Mouse (Mus musculus): ENCODE results near the gene Srsf3.
"Not testable (repeated sequence)": the region's sequence is repeated elsewhere in the genome, so short reads cannot be mapped to it uniquely, and the experiment has no call there.

Gene Srsf3

DNA sequence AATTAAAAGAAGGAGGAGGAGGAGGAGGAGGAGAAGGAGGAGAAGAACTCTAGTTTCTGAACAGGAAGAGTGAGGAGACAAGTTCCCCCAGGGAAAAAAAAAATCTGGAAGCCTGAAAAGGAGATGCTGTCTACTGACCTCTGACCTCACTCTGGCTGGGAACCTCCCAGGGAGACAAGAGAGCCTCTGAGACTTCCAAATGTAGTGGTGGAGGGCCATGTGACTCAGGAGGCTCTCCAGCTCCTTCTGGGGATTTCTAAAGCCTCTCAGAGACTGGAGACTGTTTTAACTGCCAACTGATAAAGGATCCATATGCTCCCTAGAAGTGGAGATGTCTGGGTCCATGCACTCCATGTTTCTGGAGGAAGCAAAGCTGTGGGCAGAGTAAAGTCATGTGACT lies 18.2 kb upstream of the Srsf3 start:
- in situ Hi-C loops (cut with MboI; ENCODE audit: low pct_unique_long_range_greater_than_20kb in 1 of 2, low sequenced_read_pairs in 2 of 2, unreplicated experiment in 1 of 2), result no loop called here

DNA sequence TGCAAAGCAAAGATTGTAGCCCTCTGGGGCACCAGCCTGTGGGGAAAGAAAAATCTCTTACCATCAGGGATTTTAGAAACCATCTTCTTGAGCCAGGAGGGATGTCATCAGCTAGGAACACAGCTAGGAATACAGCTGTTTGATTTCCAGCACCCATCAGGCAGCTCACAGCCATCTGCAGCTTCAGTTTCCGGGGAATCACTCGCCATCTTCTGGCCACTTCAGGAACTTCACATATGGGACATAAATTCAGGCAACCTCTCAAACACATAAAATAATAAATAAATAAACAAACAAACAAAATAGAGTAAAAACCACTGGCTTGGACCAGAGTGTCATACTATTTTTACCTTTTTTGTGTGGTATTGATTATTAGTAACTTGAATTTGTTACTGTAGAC lies 16.8 kb upstream of the Srsf3 start:
- in situ Hi-C loops (cut with MboI; ENCODE audit: low pct_unique_long_range_greater_than_20kb in 1 of 2, low sequenced_read_pairs in 2 of 2, unreplicated experiment in 1 of 2), result no loop called here

DNA sequence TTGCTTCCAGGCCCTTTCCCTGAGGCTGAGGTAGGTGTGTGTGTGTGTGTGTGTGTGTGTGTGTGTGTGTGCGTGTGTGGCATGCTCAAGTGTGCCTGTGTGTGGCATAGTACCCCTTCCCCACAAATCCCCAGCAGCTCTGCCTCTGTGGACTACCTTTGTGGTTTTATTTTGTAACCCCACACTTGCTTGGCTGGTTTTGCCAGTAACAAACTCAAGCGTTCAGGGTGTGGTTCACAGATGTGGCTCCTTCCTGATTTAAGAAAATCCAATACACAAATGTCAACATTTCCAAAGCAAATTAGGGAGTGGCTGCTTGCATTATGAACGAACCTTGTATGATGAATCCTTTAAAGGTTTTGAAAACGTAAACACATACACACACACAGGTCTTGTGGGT lies 15.7 kb upstream of the Srsf3 start:
- in situ Hi-C loops (cut with MboI; ENCODE audit: low pct_unique_long_range_greater_than_20kb in 1 of 2, low sequenced_read_pairs in 2 of 2, unreplicated experiment in 1 of 2), result no loop called here

DNA sequence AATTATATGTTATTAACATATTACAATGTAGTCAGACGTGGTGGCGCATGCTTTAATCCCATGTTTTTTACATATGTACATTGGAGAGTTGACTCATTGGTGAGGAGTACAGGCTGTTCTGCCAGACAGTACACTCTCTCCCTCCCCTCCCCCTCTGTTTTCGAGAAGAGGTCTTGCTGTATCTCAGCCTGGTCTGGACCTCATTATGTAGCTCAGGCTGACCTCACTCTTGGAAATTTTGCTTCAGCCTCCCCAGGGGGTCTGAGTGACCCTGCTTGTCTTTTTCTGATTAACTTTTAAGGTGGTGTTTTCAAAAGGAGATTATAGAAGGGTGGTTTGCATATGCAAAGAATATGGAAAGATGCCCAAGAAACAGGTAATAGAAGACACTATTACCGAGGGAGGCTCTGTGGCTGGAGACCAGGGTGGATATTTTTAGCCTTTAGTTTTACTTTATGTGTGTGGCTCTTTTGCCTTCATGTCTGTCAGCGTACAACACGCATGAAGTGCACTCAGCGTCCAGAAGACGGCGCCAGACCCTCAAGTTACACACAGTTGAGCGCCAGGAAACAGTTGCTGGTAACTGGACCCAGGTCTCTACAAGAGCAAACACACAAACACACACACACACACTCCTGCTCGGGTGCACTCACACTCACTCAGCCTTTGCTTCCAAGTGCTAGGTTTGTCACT lies 14.0 kb upstream of the Srsf3 start:
- in situ Hi-C loops (cut with MboI; ENCODE audit: low pct_unique_long_range_greater_than_20kb in 1 of 2, low sequenced_read_pairs in 2 of 2, unreplicated experiment in 1 of 2), result no loop called here

DNA sequence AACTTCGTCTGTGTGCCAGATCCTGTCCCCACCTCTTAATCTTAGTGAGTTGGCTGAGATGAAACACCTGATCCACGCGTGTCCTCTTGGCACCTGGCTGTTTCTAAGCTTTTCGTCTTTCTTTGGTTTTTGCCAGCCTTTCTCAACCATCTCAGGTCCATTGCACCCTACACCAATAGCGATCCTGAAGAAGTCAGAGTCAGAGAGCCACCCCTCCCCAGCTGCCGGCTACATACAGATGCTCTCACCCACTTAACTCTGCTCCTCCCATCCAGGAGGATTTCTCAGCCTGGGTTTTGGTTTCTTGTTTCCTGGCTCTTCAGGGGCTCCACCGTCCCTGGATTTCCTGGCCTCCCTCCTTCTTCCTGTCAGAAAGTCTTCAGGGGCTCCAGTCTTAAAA lies 13.0 kb upstream of the Srsf3 start:
- in situ Hi-C loops (cut with MboI; ENCODE audit: low pct_unique_long_range_greater_than_20kb in 1 of 2, low sequenced_read_pairs in 2 of 2, unreplicated experiment in 1 of 2), result no loop called here

DNA sequence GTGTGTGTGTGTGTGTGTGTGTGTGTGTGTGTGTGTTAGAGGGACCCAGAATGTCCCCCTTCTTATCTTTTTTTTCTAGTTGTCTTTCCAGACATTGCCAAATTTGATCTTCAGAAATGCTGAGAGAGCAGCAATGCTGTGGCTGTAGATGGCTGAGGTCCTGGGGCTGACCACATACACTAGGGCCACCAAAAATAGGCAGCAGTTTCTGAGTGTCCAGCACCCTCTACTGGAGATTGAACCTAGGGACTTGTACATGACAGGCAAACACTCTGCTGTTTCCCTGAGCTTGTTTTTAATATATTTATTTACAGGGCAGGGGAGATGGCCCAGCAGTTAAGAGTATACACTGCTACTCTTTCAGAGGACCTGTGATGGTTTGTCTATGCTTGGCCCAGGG lies 12.0 kb upstream of the Srsf3 start:
- in situ Hi-C loops (cut with MboI; ENCODE audit: low pct_unique_long_range_greater_than_20kb in 1 of 2, low sequenced_read_pairs in 2 of 2, unreplicated experiment in 1 of 2), result no loop called here

DNA sequence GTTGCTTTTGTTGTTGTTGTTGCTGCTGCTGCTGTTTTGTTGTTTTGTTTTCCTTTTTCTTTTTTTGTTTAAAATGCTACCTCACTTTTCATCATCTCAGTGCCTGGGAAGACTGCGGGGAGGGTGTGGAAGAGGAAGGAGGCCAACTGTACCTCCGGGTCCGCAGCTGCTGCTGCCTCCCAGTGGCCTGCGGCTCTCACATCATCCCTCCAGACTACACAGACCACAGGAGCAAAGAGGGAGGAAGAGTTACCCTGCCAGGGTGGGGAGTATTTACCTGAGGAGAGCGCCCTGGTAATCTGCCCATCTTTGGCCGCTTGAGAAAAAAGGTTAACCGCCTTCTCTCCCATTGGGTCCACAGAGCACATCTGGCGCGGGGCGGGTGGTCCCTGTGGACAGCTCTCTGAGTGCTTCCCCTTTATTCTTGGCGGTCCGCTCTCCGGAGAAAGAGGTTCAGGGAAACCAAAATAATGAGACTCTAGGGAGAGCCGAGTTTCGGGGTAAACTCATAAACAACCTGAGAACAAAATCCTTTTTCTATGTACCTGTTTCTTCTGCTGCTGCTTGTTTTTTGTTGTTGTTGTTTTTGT lies 10.1 kb upstream of the Srsf3 start:
- in situ Hi-C loops (cut with MboI; ENCODE audit: low pct_unique_long_range_greater_than_20kb in 1 of 2, low sequenced_read_pairs in 2 of 2, unreplicated experiment in 1 of 2), result no loop called here

DNA sequence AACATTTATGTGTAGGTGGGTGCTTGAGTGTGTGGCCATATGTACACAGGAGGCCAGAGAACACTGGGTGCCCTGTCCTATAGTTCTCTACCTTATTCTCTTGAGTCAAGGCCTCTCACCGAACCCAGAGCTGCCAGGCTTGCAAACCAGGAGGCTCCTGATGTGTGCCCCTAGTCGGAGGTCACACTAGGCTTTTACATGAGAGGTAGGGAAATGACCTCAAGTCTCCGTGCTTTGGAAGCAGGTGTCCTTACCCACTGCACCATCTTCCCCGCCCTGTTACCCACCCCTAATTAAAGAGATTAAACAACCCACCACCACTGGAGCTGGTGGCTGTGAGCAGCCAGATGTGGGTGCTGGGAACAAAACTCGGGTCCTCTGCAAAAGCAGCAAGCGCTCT lies 9.1 kb upstream of the Srsf3 start:
- in situ Hi-C loops (cut with MboI; ENCODE audit: low pct_unique_long_range_greater_than_20kb in 1 of 2, low sequenced_read_pairs in 2 of 2, unreplicated experiment in 1 of 2), result no loop called here

DNA sequence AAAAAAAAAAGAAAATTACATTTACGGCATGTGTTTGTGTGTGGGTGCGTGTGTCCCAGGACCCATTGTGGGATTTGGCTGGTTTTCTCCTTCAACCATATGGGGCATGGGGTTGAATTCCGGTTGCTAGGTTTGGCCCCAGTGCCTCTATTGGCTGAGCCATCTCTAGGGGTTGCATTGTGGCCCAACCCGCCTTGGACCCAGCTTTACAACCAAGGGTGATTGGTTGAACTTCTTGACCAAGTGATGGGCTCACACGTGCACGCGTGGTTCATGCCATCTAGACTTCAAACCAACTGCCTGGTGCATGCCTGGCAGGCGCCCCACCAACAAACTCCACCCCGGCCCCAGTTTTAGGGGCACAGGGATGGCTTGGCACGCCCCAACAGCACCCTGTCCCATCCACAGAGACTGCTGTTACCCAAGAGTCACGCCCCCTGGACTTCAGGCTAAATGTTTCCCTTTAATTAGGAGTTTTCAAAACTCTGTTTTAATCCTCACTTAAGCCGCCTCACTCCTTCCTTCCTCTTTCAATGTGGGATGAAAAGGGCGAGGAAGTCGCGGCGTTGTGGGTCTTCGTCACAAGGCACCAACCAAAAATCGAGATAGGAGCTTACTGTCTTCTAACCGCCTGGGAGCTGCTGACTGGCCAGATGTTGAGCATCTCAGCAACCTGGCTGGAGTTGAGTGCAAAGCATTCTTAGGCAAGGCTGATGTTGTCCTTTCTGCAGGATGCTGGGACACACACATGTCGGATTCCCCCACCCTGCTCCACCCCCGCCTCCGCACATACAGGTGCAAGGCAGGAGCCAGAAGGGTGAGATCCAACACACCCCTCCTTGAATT lies 8.2 kb upstream of the Srsf3 start:
- in situ Hi-C loops (cut with MboI; ENCODE audit: low pct_unique_long_range_greater_than_20kb in 1 of 2, low sequenced_read_pairs in 2 of 2, unreplicated experiment in 1 of 2), result no loop called here

DNA sequence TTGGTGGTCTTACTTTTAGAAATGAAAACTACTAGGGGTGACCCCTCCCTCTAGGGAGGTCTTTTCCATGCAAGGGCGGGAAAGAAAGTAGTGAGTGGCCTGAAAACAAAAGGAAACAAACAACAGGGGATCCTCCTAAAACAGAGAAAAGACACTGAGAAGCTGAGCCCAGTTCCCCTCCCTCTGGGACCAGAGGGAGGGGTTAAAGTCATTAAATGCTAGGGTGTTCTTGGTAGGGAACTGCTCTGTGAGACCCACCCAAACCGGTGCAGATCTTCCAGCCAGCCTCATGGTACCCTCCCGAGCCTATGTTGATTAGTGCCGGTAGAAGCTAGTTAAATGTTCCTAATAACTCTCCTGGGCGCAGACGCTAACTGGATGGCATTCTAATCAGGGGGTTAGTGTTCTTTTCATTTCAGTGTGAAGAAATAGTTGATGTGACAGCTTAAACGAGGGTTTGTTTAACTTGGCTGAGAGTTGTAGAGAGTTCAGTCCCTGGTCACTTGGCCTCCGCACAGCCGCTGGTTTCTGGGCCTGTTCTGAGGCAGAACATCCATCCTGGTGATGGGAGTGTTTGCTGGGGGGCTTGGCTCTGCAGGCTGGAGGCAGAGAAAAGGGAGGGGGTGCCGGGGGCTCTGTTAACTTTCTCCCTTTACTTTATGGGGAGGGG lies 7.4 kb upstream of the Srsf3 start:
- in situ Hi-C loops (cut with MboI; ENCODE audit: low pct_unique_long_range_greater_than_20kb in 1 of 2, low sequenced_read_pairs in 2 of 2, unreplicated experiment in 1 of 2), result no loop called here

DNA sequence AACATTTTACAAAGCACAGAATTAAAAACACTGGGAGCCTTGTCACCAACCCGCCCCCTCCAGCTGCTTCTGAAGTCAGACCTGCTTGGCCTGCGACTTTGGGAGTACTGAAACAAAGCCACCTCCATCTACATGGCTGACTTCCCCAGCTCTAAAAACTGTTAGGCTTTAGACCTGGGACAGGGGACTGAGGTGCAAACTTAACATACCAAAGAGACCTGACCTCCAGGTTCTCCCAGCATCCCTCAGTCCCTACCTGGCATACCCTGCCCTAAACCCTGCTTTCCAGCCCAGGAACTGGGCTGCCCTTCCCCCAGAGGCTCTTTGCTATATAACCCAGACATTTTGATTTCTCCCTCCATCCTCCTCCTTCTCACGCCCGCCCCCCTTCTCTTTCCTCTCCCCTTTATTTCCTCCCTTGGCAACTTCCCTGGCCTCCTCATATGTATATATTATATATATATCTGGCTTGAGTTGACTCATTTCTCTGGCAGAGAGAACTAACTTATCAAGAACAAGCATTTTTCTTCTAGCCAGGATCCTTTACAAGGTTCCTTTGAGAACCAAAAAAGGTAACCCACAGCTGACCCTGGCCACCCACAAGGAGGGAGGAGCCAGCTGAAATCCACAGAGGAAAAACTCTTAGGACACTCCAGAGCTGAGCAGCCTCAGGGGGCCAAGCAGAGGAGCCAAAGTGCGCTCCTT lies 5.6 kb upstream of the Srsf3 start:
- in situ Hi-C loops (cut with MboI; ENCODE audit: low pct_unique_long_range_greater_than_20kb in 1 of 2, low sequenced_read_pairs in 2 of 2, unreplicated experiment in 1 of 2), result no loop called here

DNA sequence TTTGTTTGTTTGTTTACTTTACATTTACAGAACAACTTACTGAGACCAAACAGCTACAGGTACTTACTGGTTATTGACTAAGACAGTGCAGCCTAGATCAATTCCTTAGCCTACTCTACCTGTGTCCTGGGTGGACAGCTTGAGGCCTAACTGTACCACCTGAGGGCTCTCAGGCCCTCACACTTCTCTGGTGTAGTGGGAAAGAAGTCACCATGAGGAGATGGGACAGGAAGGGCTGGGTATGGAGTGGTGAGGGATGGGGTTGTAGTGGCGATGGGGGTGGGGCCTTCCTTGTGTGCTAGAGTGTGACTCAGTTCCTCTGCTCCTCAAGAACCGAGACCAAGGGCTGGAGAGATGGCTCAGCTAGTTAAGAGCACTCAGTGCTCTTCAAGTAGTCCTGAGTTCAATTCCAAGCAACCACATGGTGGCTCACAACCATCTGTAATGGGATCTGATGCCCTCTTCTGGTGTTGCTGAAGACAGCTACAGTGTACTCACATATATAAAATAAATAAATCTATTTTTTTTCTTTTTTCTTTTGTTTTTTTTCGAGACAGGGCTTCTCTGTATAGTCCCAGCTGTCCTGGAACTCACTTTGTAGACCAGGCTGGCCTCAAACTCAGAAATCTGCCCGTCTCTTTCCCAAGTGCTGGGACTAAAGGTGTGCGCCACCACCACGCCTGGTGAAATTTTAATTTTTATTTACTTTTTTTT lies 1.9 kb upstream of the Srsf3 start:
- in situ Hi-C loops (cut with MboI; ENCODE audit: low pct_unique_long_range_greater_than_20kb in 1 of 2, low sequenced_read_pairs in 2 of 2, unreplicated experiment in 1 of 2), result no loop called here

DNA sequence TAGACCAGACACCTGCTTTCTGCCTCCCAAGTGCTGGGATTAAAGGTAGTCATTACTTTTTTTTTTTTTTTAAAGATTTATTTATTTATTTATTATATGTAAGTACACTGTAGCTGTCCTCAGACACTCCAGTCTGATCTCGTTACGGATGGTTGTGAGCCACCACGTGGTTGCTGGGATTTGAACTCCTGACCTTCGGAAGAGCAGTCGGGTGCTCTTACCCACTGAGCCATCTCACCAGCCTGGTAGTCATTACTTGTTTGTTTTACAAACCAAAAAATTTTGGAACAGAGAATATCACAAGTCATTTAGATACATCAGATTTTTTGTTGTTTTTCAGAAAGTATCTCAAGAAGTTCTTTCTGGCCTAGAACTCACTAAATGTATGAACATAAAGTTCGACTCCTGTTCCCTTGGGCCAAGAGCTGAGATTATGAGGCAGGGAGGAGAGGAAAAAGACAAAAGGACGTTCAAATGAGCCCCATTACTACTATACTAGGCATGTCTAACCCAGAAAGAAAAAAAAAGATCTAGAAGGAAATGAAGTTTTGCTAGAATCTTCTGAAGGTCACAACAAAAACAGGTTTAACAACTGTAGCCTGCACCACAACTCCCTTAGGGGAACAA lies 1.2 kb upstream of the Srsf3 start:
- in situ Hi-C loops (cut with MboI; ENCODE audit: low pct_unique_long_range_greater_than_20kb in 1 of 2, low sequenced_read_pairs in 2 of 2, unreplicated experiment in 1 of 2), result not testable (repeated sequence)

DNA sequence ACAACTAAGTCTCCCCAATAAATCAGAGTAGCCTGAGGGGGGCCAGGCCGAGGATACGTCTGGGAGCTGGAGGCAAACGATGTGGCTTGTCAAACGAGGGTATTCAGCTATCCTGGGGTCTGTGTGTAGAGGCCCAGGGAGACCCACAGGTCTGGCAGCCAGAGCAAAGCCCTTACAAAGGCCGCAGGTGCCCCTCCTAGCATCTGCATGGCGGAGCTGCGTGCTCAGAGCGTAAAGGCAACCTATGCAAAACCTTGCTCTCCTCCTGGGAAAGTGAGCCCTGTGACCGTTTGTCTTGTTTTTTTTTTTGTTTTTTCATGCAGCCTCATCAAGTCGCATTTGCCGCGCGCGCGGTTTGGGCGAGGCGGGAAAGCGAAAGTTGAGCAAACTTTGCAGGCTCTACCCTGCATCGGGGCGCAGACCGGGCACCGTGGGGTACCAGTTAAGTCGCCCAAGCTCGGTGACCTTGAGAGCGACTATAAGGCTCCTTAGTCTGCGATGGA lies 606 bp upstream of the Srsf3 start:
- in situ Hi-C loops (cut with MboI; ENCODE audit: low pct_unique_long_range_greater_than_20kb in 1 of 2, low sequenced_read_pairs in 2 of 2, unreplicated experiment in 1 of 2), result no loop called here

DNA sequence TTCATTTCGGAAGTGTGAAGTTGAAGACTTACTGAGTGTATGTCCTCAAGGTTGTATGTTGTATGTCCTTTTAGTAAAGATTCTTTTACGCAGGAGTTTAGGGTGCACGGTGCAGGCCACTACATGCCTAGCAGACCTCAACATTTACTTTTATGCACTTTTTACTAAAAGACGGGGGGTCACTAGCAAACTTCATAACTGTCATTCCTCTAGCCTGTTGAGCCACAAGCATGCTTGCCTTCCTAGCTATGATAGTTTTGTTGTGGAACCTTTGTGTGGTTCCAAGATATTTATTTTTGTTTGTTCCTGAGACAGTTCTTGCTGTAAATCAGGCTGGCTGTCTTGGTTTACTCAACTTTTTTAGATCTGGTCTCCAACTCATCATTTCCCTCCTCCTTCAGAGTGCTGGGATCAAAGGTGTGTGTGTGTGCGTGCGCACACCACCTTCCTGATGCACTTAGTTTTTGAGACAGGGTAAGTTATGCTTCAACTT lies 1.2 kb downstream of the Srsf3 start:
- in situ Hi-C loops (cut with MboI; ENCODE audit: low pct_unique_long_range_greater_than_20kb in 1 of 2, low sequenced_read_pairs in 2 of 2, unreplicated experiment in 1 of 2), result no loop called here

DNA sequence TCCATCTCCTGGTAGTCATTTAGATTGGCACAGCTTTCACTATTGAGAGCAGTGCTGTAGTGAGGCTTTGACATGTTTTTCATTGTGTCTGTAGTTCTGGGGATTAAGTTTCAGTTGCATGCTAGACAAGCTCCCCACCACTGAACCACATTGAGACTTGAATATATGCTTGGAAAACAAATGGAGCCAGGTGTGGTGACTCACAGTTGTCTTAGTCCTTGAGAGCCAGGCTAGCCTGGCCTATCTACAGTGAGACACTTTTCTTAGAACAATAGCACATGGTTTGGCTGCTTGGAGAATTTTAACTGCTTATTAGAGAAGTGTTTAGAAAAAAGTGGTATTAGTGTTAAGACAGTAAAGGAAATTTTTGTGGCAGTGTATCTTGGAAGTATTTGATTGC lies 1.8 kb downstream of the Srsf3 start:
- in situ Hi-C loops (cut with MboI; ENCODE audit: low pct_unique_long_range_greater_than_20kb in 1 of 2, low sequenced_read_pairs in 2 of 2, unreplicated experiment in 1 of 2), result no loop called here

DNA sequence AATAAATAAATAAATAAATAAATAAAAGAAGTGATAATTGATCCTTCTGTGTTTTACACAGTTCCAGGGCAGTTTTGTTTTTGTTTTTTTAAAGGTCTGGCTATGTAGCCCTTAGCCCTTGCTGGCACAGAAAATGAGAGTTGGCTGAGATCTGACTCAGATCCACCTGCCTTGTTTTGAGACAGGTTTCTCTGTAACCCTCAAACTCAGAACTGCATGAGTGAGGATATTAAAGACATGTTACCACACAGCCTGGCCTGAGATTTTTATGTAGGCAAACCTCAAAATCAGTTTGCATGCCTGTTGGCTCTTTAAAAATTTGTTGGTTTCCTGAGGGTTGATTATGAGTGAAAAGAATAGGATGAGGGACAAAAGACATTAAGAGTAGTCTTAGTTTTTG lies 3.1 kb downstream of the Srsf3 start:
- in situ Hi-C loops (cut with MboI; ENCODE audit: low pct_unique_long_range_greater_than_20kb in 1 of 2, low sequenced_read_pairs in 2 of 2, unreplicated experiment in 1 of 2), result no loop called here

Data from mouse embryonic stem cell (cell line).